Mouse (Mus musculus): Measurements from ENCODE around the gene Ski. TPM values are rescaled to one million over a fixed set of nuclear protein-coding genes. Genes with fewer than 3 reads are reported as not detected.

Gene Ski
- polyA plus RNA-seq, 1 experiment from 2014 or later, result 14.5 TPM

- peak; percentile 33 for ATAC-seq (ENCODE audit: low FRiP score, low TSS enrichment)
- Histone ChIP-seq H3K9me3 (ENCODE audit: low read length) (no peaks in the 10 kb centered on the region), H3K4me2 (replicated peaks; ENCODE audit: low read depth, low read length) (no peak overlapping the region), H3K9ac (replicated peaks; ENCODE audit: low read length) (peak overlapping the region; percentile 44; the same call in 1 of the 2 replicates), H3K4me3 (ENCODE audit: low read length) (no peak overlapping the region), H3K27me3 (ENCODE audit: insufficient read depth, low read length) (no peaks in the 10 kb centered on the region), H3K4me1 (ENCODE audit: insufficient read depth, low read length) (peaks cover 56% of the 10 kb centered on the region), H3K27ac (ENCODE audit: low read length) (peak overlapping the region; percentile 85), H3K36me3 (ENCODE audit: insufficient read depth, low read length) (peaks cover under 1% of the 10 kb centered on the region; the same call in 1 of the 2 replicates)
- WGBS, result 58% methylated on average over 8 of the region's 8 CpGs
These were observed 73.3 kb downstream of the Ski start for GRCm38 (mm10) chr4:155148910-155149698.

- WGBS, result 82% methylated on average over 4 of the region's 4 CpGs
- peak overlapping the region; percentile 85 for H3K27ac ChIP-seq (ENCODE audit: low read length)
- no peak overlapping the region for H3K4me3 ChIP-seq (ENCODE audit: low read length)
- no peak for ATAC-seq (ENCODE audit: low FRiP score, low TSS enrichment)
- no peak overlapping the region for H3K4me2 ChIP-seq (replicated peaks; ENCODE audit: low read depth, low read length)
- H3K4me1 ChIP-seq (ENCODE audit: insufficient read depth, low read length), result peaks cover 62% of the 10 kb centered on the region
- H3K9ac ChIP-seq (replicated peaks; ENCODE audit: low read length), result no peak overlapping the region
- H3K9me3 ChIP-seq (ENCODE audit: low read length), result no peaks in the 10 kb centered on the region
- no peaks in the 10 kb centered on the region for H3K36me3 ChIP-seq (ENCODE audit: insufficient read depth, low read length)
- H3K27me3 ChIP-seq (ENCODE audit: insufficient read depth, low read length), result no peaks in the 10 kb centered on the region
These were observed 73.9 kb downstream of the Ski start for GRCm38 (mm10) chr4:155148453-155148852.

- Histone ChIP-seq H3K4me3 (ENCODE audit: low read length) (no peak overlapping the region), H3K27me3 (ENCODE audit: insufficient read depth, low read length) (no peaks in the 10 kb centered on the region), H3K36me3 (ENCODE audit: insufficient read depth, low read length) (no peaks in the 10 kb centered on the region), H3K27ac (ENCODE audit: low read length) (peak overlapping the region; percentile 47; the same call in 1 of the 2 replicates), H3K9ac (replicated peaks; ENCODE audit: low read length) (0 out of 2 replicates have a peak overlapping the region, but pooled peaks have one; percentile 7), H3K9me3 (ENCODE audit: low read length) (no peaks in the 10 kb centered on the region), H3K4me1 (ENCODE audit: insufficient read depth, low read length) (peaks cover 54% of the 10 kb centered on the region), H3K4me2 (replicated peaks; ENCODE audit: low read depth, low read length) (no peak overlapping the region)
- 61% methylated on average over 14 of the region's 14 CpGs for WGBS
- no peak for ATAC-seq (ENCODE audit: low FRiP score, low TSS enrichment)
These were observed 76.1 kb downstream of the Ski start for GRCm38 (mm10) chr4:155146107-155146823.

GRCm38 (mm10) chr4:155144548-155145180 is 77.7 kb downstream of the Ski start:
- Histone ChIP-seq H3K4me2 (replicated peaks; ENCODE audit: low read depth, low read length) (no peak overlapping the region), H3K27ac (ENCODE audit: low read length) (peak overlapping the region; percentile 91), H3K4me1 (ENCODE audit: insufficient read depth, low read length) (peaks cover 50% of the 10 kb centered on the region), H3K4me3 (ENCODE audit: low read length) (no peak overlapping the region), H3K27me3 (ENCODE audit: insufficient read depth, low read length) (no peaks in the 10 kb centered on the region), H3K9me3 (ENCODE audit: low read length) (no peaks in the 10 kb centered on the region), H3K36me3 (ENCODE audit: insufficient read depth, low read length) (no peaks in the 10 kb centered on the region), H3K9ac (replicated peaks; ENCODE audit: low read length) (peak overlapping the region; percentile 39; the same call in 1 of the 2 replicates)
- 48% methylated on average over 4 of the region's 4 CpGs for WGBS
- no peak for ATAC-seq (ENCODE audit: low FRiP score, low TSS enrichment)

- H3K4me3 ChIP-seq (ENCODE audit: low read length), result no peak overlapping the region
- 46% methylated on average over 12 of the region's 12 CpGs for WGBS
- no peaks in the 10 kb centered on the region for H3K9me3 ChIP-seq (ENCODE audit: low read length)
- peak; percentile 60 for ATAC-seq (ENCODE audit: low FRiP score, low TSS enrichment)
- no peaks in the 10 kb centered on the region for H3K27me3 ChIP-seq (ENCODE audit: insufficient read depth, low read length)
- peaks cover 43% of the 10 kb centered on the region for H3K4me1 ChIP-seq (ENCODE audit: insufficient read depth, low read length)
- H3K27ac ChIP-seq (ENCODE audit: low read length), result peak overlapping the region; percentile 91
- peak overlapping the region; percentile 39 for H3K9ac ChIP-seq (replicated peaks; ENCODE audit: low read length)
- H3K36me3 ChIP-seq (ENCODE audit: insufficient read depth, low read length), result no peaks in the 10 kb centered on the region
- no peak overlapping the region for H3K4me2 ChIP-seq (replicated peaks; ENCODE audit: low read depth, low read length)
These were observed 78.4 kb downstream of the Ski start for GRCm38 (mm10) chr4:155143871-155144502.

- 46% methylated on average over 2 of the region's 2 CpGs for WGBS
- H3K4me1 ChIP-seq (ENCODE audit: insufficient read depth, low read length), result peaks cover 43% of the 10 kb centered on the region
- H3K27me3 ChIP-seq (ENCODE audit: insufficient read depth, low read length), result no peaks in the 10 kb centered on the region
- H3K27ac ChIP-seq (ENCODE audit: low read length), result peak overlapping the region; percentile 91
- no peak overlapping the region for H3K4me2 ChIP-seq (replicated peaks; ENCODE audit: low read depth, low read length)
- H3K4me3 ChIP-seq (ENCODE audit: low read length), result no peak overlapping the region
- H3K9me3 ChIP-seq (ENCODE audit: low read length), result no peaks in the 10 kb centered on the region
- H3K36me3 ChIP-seq (ENCODE audit: insufficient read depth, low read length), result no peaks in the 10 kb centered on the region
- peak overlapping the region; percentile 31; the same call in 1 of the 2 replicates for H3K9ac ChIP-seq (replicated peaks; ENCODE audit: low read length)
- ATAC-seq (ENCODE audit: low FRiP score, low TSS enrichment), result no peak
These were observed 79.0 kb downstream of the Ski start for GRCm38 (mm10) chr4:155143411-155143810.

- no peak overlapping the region for H3K27ac ChIP-seq (ENCODE audit: low read length)
- no peak overlapping the region for H3K4me2 ChIP-seq (replicated peaks; ENCODE audit: low read depth, low read length)
- ATAC-seq (ENCODE audit: low FRiP score, low TSS enrichment), result no peak
- H3K4me3 ChIP-seq (ENCODE audit: low read length), result no peak overlapping the region
- H3K4me1 ChIP-seq (ENCODE audit: insufficient read depth, low read length), result peaks cover 48% of the 10 kb centered on the region
- H3K9me3 ChIP-seq (ENCODE audit: low read length), result no peaks in the 10 kb centered on the region
- no peak overlapping the region for H3K9ac ChIP-seq (replicated peaks; ENCODE audit: low read length)
- no peaks in the 10 kb centered on the region for H3K27me3 ChIP-seq (ENCODE audit: insufficient read depth, low read length)
- H3K36me3 ChIP-seq (ENCODE audit: insufficient read depth, low read length), result no peaks in the 10 kb centered on the region
- 91% methylated on average over 5 of the region's 5 CpGs for WGBS
These were observed 79.6 kb downstream of the Ski start for GRCm38 (mm10) chr4:155142836-155143235.

- Histone ChIP-seq H3K36me3 (ENCODE audit: insufficient read depth, low read length) (no peaks in the 10 kb centered on the region), H3K9me3 (ENCODE audit: low read length) (no peaks in the 10 kb centered on the region), H3K4me2 (replicated peaks; ENCODE audit: low read depth, low read length) (no peak overlapping the region), H3K27me3 (ENCODE audit: insufficient read depth, low read length) (no peaks in the 10 kb centered on the region), H3K9ac (replicated peaks; ENCODE audit: low read length) (no peak overlapping the region), H3K4me1 (ENCODE audit: insufficient read depth, low read length) (peaks cover 45% of the 10 kb centered on the region), H3K27ac (ENCODE audit: low read length) (peak overlapping the region; percentile 4; the same call in 1 of the 2 replicates), H3K4me3 (ENCODE audit: low read length) (no peak overlapping the region)
- 23% methylated on average over 12 of the region's 12 CpGs for WGBS
- ATAC-seq (ENCODE audit: low FRiP score, low TSS enrichment), result no peak
These were observed 81.6 kb downstream of the Ski start for GRCm38 (mm10) chr4:155140795-155141265.

- H3K27me3 ChIP-seq (ENCODE audit: insufficient read depth, low read length), result no peaks in the 10 kb centered on the region
- no peak for ATAC-seq (ENCODE audit: low FRiP score, low TSS enrichment)
- peaks cover 46% of the 10 kb centered on the region for H3K4me1 ChIP-seq (ENCODE audit: insufficient read depth, low read length)
- no peaks in the 10 kb centered on the region for H3K36me3 ChIP-seq (ENCODE audit: insufficient read depth, low read length)
- WGBS, result 65% methylated on average over 2 of the region's 2 CpGs
- no peaks in the 10 kb centered on the region for H3K9me3 ChIP-seq (ENCODE audit: low read length)
- no peak overlapping the region for H3K9ac ChIP-seq (replicated peaks; ENCODE audit: low read length)
- H3K4me2 ChIP-seq (replicated peaks; ENCODE audit: low read depth, low read length), result no peak overlapping the region
- no peak overlapping the region for H3K4me3 ChIP-seq (ENCODE audit: low read length)
- H3K27ac ChIP-seq (ENCODE audit: low read length), result peak overlapping the region; percentile 4; the same call in 1 of the 2 replicates
These were observed 82.2 kb downstream of the Ski start for GRCm38 (mm10) chr4:155140150-155140549.

Data from kidney, embryonic 16.5 days (tissue).